Mouse (Mus musculus): Measurements from ENCODE around the gene Limd2.

DNA sequence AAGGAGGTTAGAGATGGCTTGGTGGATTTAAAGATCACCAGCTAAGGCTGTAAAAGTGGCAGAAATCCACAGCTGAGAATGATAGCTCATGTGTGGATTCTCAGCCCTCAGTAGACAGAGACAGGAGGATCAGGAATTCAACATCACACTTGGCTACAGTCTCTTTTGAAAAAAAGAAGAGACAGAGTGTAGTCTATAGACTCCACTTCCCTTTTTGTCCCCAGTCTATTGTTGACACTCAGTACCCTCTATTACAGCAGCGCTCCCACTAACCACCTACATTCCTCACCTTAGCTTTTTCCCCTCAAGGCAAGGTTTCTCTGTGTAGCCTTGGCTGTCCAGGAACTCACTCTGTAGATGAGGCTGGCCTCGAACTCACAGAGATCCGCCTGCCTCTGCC lies 31.1 kb upstream of the Limd2 start:
- TF ChIP-seq POLR2A (IDR thresholded peaks at IDR 0.05; ENCODE audit: low read depth, low read length): no peak
- TF ChIP-seq CTCF (conservative IDR thresholded peaks at IDR 0.05; ENCODE audit: insufficient read depth, insufficient read length, low read depth, low read length): no peak

All from kidney, adult 2 months (tissue).